Mouse (Mus musculus): ENCODE measurements around the gene Slc15a2. TPM values are rescaled to one million over a fixed set of nuclear protein-coding genes. Genes with fewer than 3 reads are reported as not detected.

Gene Slc15a2
- polyA plus RNA-seq, 1 experiment from 2014 or later = 5.5 TPM

DNA sequence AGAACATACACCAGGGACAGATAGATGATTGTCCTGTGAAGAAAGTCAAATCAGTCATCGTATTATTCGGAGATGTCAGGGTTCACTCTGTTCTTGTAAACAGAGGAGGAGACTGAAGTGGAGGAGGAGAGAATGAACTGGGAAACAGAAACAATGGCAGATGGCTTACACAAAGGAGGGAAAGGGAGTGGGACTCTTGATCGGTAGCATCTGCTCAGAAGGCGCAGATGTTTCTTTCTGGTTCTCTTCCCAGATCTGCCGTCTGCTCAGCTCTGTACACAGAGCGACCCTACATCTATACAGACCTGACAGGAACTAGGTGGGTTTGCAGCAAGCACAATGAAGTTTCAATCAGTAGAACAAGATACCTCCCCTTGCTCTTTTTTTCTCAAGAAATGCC is 9.1 kb downstream of the Slc15a2 start:
- Histone ChIP-seq H3K27ac (ENCODE audit: low read depth) (no peak overlapping the region), H3K4me1 (replicated peaks; ENCODE audit: control insufficient read depth, insufficient read depth, low read length) (no peaks in the 10 kb centered on the region), H3K4me2 (ENCODE audit: low read length) (no peak overlapping the region), H3K9ac (ENCODE audit: low read length) (no peak overlapping the region), H3K27me3 (replicated peaks; ENCODE audit: control insufficient read depth, insufficient read depth, low read length) (no peaks in the 10 kb centered on the region), H3K36me3 (ENCODE audit: control insufficient read depth, insufficient read depth, low read length) (no peaks in the 10 kb centered on the region), H3K4me3 (ENCODE audit: low read depth, low read length) (no peak overlapping the region), H3K9me3 (ENCODE audit: control insufficient read depth, low read length) (no peaks in the 10 kb centered on the region)
- DNase-seq (ENCODE audit: low spot score) = no peak
- WGBS = 61% methylated on average over 6 of the region's 6 CpGs
- ATAC-seq (replicated peaks; ENCODE audit: low FRiP score, low TSS enrichment, low read depth) = no peak

DNA sequence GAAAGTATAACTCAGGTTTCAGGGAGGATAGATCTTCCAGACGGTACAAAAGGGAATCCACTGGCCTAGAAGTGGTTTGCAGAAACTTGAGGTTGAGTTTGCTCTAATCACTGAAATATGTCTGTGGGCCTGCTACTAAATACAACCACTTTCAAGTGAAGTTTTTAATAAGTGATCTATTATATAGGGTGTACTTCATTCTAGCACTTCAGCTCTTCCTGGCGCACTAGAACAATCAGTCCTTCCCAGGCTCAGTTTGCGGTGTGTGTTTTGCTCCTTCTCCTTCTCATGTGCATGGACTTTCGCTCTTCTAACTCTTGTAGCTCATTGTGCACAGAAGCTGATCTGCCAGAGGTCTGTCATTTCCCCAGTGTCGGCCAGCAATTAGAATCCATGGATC is 11.8 kb downstream of the Slc15a2 start:
- no peak for ATAC-seq (replicated peaks; ENCODE audit: low FRiP score, low TSS enrichment, low read depth)

DNA sequence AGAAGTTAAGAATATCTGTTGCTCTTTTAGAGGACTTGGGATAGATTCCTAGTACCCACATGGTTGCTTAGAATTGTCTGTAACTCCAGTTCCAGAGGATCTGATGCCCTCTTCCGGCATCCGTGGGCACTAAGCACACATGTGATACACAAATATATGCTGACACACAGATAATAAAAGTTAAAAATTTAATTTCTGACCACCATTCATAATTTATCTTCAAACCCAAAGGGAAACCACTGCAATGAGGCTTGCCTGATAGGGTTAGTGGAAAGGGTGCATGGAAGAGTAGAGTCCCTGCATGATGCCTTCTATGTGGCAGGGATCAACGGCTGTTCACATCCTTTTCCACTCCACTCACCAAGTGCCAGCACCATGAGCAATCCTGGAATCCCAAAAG is 13.1 kb downstream of the Slc15a2 start:
- H3K4me2 ChIP-seq (ENCODE audit: low read length) = no peak overlapping the region
- H3K27ac ChIP-seq (ENCODE audit: low read depth) = no peak overlapping the region
- H3K9me3 ChIP-seq (ENCODE audit: control insufficient read depth, low read length) = no peaks in the 10 kb centered on the region
- no peaks in the 10 kb centered on the region for H3K27me3 ChIP-seq (replicated peaks; ENCODE audit: control insufficient read depth, insufficient read depth, low read length)
- no peak overlapping the region for H3K4me3 ChIP-seq (ENCODE audit: low read depth, low read length)
- H3K36me3 ChIP-seq (ENCODE audit: control insufficient read depth, insufficient read depth, low read length) = no peaks in the 10 kb centered on the region
- no peak for DNase-seq (ENCODE audit: low spot score)
- ATAC-seq (replicated peaks; ENCODE audit: low FRiP score, low TSS enrichment, low read depth) = no peak
- WGBS = 94% methylated on average over 3 of the region's 3 CpGs
- no peak overlapping the region for H3K9ac ChIP-seq (ENCODE audit: low read length)
- no peaks in the 10 kb centered on the region for H3K4me1 ChIP-seq (replicated peaks; ENCODE audit: control insufficient read depth, insufficient read depth, low read length)

More for the DNA sequence above, 11.8 kb downstream of the Slc15a2 start:
- no peak overlapping the region for H3K4me3 ChIP-seq (ENCODE audit: low read depth, low read length)
- no peaks in the 10 kb centered on the region for H3K4me1 ChIP-seq (replicated peaks; ENCODE audit: control insufficient read depth, insufficient read depth, low read length)
- no peak overlapping the region for H3K4me2 ChIP-seq (ENCODE audit: low read length)
- H3K27ac ChIP-seq (ENCODE audit: low read depth) = no peak overlapping the region
- 81% methylated on average over 5 of the region's 5 CpGs for WGBS
- no peak overlapping the region for H3K9ac ChIP-seq (ENCODE audit: low read length)
- DNase-seq (ENCODE audit: low spot score) = no peak
- no peaks in the 10 kb centered on the region for H3K27me3 ChIP-seq (replicated peaks; ENCODE audit: control insufficient read depth, insufficient read depth, low read length)
- no peaks in the 10 kb centered on the region for H3K9me3 ChIP-seq (ENCODE audit: control insufficient read depth, low read length)
- no peaks in the 10 kb centered on the region for H3K36me3 ChIP-seq (ENCODE audit: control insufficient read depth, insufficient read depth, low read length)

DNA sequence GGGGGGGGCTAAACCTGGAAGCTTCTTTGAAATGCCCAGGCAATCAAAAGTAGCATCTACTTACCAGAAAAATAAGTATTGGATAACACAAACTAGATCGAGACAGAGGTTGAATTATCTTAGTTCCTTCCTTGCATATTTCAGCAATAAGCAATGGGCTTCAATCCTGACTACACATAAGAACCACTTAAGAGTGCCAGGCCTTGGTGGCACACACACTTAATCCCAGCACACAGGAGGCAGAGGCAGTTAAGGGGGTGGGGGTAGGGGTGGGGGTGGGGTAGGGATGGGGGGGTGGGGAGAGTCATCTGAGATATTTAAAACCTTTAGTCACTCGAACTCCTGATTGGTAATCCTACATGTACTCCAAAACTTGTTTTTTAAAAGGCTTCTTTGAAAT is 13.5 kb downstream of the Slc15a2 start:
- DNase-seq (ENCODE audit: low spot score) (no peak), ATAC-seq (replicated peaks; ENCODE audit: low FRiP score, low TSS enrichment, low read depth) (no peak)
- H3K4me2 ChIP-seq (ENCODE audit: low read length) = no peak overlapping the region
- H3K36me3 ChIP-seq (ENCODE audit: control insufficient read depth, insufficient read depth, low read length) = no peaks in the 10 kb centered on the region
- no peak overlapping the region for H3K4me3 ChIP-seq (ENCODE audit: low read depth, low read length)
- H3K4me1 ChIP-seq (replicated peaks; ENCODE audit: control insufficient read depth, insufficient read depth, low read length) = no peaks in the 10 kb centered on the region
- H3K9me3 ChIP-seq (ENCODE audit: control insufficient read depth, low read length) = no peaks in the 10 kb centered on the region
- WGBS = 80% methylated on average over 2 of the region's 2 CpGs
- H3K9ac ChIP-seq (ENCODE audit: low read length) = no peak overlapping the region
- H3K27ac ChIP-seq (ENCODE audit: low read depth) = no peak overlapping the region
- no peaks in the 10 kb centered on the region for H3K27me3 ChIP-seq (replicated peaks; ENCODE audit: control insufficient read depth, insufficient read depth, low read length)

DNA sequence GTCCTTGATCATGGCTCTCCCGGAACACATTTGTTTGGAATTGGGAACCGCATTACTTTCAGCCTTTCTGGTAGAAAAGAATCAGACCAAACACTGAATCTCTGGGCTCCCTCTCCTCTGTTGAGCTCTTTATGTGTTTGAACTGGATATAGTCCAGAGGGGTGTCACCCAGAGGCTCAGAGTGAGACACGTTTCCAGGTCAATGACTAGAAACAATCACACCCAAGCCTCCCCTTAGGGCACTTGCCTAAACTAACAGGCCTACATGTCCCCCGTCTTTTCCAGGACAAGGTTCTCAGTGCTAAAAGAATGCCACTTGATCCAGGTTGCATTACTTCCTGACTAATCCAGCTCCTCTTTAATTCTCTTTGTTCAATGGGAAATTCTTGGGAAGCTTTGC is 13.9 kb downstream of the Slc15a2 start:
- Histone ChIP-seq H3K4me2 (ENCODE audit: low read length) (no peak overlapping the region), H3K9ac (ENCODE audit: low read length) (no peak overlapping the region), H3K4me1 (replicated peaks; ENCODE audit: control insufficient read depth, insufficient read depth, low read length) (no peaks in the 10 kb centered on the region), H3K27ac (ENCODE audit: low read depth) (no peak overlapping the region), H3K36me3 (ENCODE audit: control insufficient read depth, insufficient read depth, low read length) (no peaks in the 10 kb centered on the region), H3K9me3 (ENCODE audit: control insufficient read depth, low read length) (no peaks in the 10 kb centered on the region), H3K4me3 (ENCODE audit: low read depth, low read length) (no peak overlapping the region), H3K27me3 (replicated peaks; ENCODE audit: control insufficient read depth, insufficient read depth, low read length) (no peaks in the 10 kb centered on the region)
- ATAC-seq (replicated peaks; ENCODE audit: low FRiP score, low TSS enrichment, low read depth) (no peak), DNase-seq (ENCODE audit: low spot score) (no peak)
- WGBS = 79% methylated on average over 4 of the region's 4 CpGs

DNA sequence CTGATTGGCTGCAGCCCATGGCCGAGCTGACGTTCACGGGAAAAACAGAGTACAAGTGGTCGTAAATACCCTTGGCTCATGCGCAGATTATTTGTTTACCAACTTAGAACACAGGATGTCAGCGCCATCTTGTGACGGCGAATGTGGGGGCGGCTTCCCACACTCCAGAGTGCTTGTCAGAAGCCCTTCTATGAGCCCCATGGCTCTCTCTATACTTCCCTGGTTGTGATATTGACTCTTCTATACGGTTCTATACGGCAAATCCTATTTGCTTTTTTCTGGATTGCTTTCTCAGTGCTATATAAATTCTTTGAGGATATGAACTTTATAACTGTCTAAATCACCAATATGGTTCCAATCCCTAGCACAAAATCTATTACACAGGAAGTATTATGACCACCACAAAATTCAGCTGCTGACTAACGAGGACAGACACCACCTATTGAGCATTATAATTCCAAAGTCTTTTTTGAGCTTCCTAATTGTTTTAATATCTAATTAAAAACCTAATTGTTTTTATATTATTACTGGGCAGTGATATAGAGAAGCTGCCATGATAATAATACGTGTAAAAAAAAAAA is 14.5 kb downstream of the Slc15a2 start:
- Histone ChIP-seq H3K4me1 (replicated peaks; ENCODE audit: control insufficient read depth, insufficient read depth, low read length) (no peaks in the 10 kb centered on the region), H3K36me3 (ENCODE audit: control insufficient read depth, insufficient read depth, low read length) (no peaks in the 10 kb centered on the region), H3K9me3 (ENCODE audit: control insufficient read depth, low read length) (no peaks in the 10 kb centered on the region), H3K9ac (ENCODE audit: low read length) (no peak overlapping the region), H3K27me3 (replicated peaks; ENCODE audit: control insufficient read depth, insufficient read depth, low read length) (no peaks in the 10 kb centered on the region), H3K27ac (ENCODE audit: low read depth) (no peak overlapping the region), H3K4me3 (ENCODE audit: low read depth, low read length) (no peak overlapping the region), H3K4me2 (ENCODE audit: low read length) (no peak overlapping the region)
- ATAC-seq (replicated peaks; ENCODE audit: low FRiP score, low TSS enrichment, low read depth) = no peak
- 82% methylated on average over 8 of the region's 13 CpGs for WGBS
- no peak for DNase-seq (ENCODE audit: low spot score)

DNA sequence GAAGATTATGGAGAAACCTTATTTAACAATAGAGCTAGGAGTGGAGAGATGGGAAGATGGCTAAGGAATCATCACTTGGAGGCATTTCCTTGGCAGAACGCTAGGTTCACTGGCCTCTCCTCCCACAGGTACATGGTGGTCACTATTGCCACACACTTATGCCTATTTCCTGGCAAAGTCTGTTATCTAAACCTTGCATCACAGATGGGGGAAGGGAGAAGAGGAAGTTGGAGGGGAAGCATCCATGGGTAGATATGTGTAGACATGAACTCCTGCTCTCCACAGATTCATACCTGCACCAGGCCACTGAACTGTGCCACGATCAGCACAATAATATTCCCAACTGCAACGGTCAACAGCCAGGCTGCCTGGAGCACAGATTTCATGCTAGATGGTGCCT is 32.8 kb downstream of the Slc15a2 start:
- 93% methylated on average over 3 of the region's 3 CpGs for WGBS
- no peak for ATAC-seq (replicated peaks; ENCODE audit: low FRiP score, low TSS enrichment, low read depth)
- no peak overlapping the region for H3K27ac ChIP-seq (ENCODE audit: low read depth)

DNA sequence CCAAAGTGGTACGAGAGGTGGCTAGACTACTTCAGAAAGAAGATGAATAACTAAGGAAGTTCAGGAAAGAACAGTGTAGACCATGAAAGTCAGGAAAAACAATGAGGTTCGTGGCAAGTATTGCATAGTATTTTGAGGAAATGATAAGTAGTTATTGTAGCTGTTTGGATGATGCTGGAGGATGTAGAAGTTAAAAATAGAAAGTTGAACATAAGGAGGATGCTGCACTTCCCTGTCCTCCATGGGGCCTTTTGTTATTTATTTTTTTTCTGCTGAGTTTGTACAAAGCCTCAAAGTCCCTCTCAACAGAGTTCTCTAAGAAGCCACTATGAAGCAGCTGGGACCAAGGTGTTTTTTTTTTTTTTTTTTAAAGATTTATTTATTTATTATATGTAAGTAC is 37.0 kb downstream of the Slc15a2 start:
- Histone ChIP-seq H3K36me3 (ENCODE audit: control insufficient read depth, insufficient read depth, low read length) (no peaks in the 10 kb centered on the region), H3K4me1 (replicated peaks; ENCODE audit: control insufficient read depth, insufficient read depth, low read length) (no peaks in the 10 kb centered on the region), H3K27me3 (replicated peaks; ENCODE audit: control insufficient read depth, insufficient read depth, low read length) (no peaks in the 10 kb centered on the region), H3K4me2 (ENCODE audit: low read length) (no peak overlapping the region), H3K9ac (ENCODE audit: low read length) (no peak overlapping the region), H3K9me3 (ENCODE audit: control insufficient read depth, low read length) (no peaks in the 10 kb centered on the region), H3K27ac (ENCODE audit: low read depth) (no peak overlapping the region), H3K4me3 (ENCODE audit: low read depth, low read length) (no peak overlapping the region)
- WGBS = 56% methylated on average over 2 of the region's 2 CpGs
- ATAC-seq (replicated peaks; ENCODE audit: low FRiP score, low TSS enrichment, low read depth) = no peak
- DNase-seq (ENCODE audit: low spot score) = no peak

More for the DNA sequence above, 32.8 kb downstream of the Slc15a2 start:
- Histone ChIP-seq H3K4me2 (ENCODE audit: low read length) (no peak overlapping the region), H3K27me3 (replicated peaks; ENCODE audit: control insufficient read depth, insufficient read depth, low read length) (no peaks in the 10 kb centered on the region), H3K4me3 (ENCODE audit: low read depth, low read length) (no peak overlapping the region), H3K9me3 (ENCODE audit: control insufficient read depth, low read length) (no peaks in the 10 kb centered on the region), H3K36me3 (ENCODE audit: control insufficient read depth, insufficient read depth, low read length) (no peaks in the 10 kb centered on the region), H3K9ac (ENCODE audit: low read length) (no peak overlapping the region), H3K4me1 (replicated peaks; ENCODE audit: control insufficient read depth, insufficient read depth, low read length) (no peaks in the 10 kb centered on the region)
- DNase-seq (ENCODE audit: low spot score) = no peak

DNA sequence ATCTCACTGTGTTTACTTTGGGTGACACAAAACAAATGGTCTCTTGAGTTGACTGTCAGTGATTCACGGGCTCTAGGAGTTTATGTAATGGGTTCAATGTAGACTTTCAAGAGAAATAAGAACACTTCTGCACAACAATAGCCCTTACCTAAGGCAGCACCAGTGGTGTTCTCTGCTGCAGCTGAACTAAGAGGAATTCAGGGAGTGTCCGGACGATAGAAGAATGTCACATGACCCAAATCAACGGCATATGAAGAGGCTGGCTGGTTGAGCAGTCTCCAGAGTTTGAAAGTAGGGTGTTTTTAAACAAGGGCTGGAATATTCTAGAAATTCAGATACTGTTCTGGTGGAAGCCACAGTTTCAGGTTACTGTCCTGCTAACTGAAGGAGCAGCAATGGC is 37.7 kb downstream of the Slc15a2 start:
- Histone ChIP-seq H3K4me2 (ENCODE audit: low read length) (no peak overlapping the region), H3K27me3 (replicated peaks; ENCODE audit: control insufficient read depth, insufficient read depth, low read length) (no peaks in the 10 kb centered on the region), H3K9me3 (ENCODE audit: control insufficient read depth, low read length) (no peaks in the 10 kb centered on the region), H3K36me3 (ENCODE audit: control insufficient read depth, insufficient read depth, low read length) (no peaks in the 10 kb centered on the region), H3K9ac (ENCODE audit: low read length) (no peak overlapping the region), H3K4me1 (replicated peaks; ENCODE audit: control insufficient read depth, insufficient read depth, low read length) (no peaks in the 10 kb centered on the region), H3K4me3 (ENCODE audit: low read depth, low read length) (no peak overlapping the region), H3K27ac (ENCODE audit: low read depth) (no peak overlapping the region)
- WGBS = 68% methylated on average over 4 of the region's 4 CpGs
- ATAC-seq (replicated peaks; ENCODE audit: low FRiP score, low TSS enrichment, low read depth) = no peak
- DNase-seq (ENCODE audit: low spot score) = no peak
